Mouse (Mus musculus): ENCODE data around the gene Mdm2. TPM values are rescaled to one million over a fixed set of nuclear protein-coding genes. Genes with fewer than 3 reads are reported as not detected.
"Not testable (repeated sequence)": the region's sequence is repeated elsewhere in the genome, so short reads cannot be mapped to it uniquely, and the experiment has no call there.

The Mdm2 gene
- total RNA-seq (2014; fragmentation: Nextera tagmentation) (43.0 and 62.0 TPM in 2 replicates), total RNA-seq (2017) (45.3 and 47.9 TPM in 2 replicates)

DNA sequence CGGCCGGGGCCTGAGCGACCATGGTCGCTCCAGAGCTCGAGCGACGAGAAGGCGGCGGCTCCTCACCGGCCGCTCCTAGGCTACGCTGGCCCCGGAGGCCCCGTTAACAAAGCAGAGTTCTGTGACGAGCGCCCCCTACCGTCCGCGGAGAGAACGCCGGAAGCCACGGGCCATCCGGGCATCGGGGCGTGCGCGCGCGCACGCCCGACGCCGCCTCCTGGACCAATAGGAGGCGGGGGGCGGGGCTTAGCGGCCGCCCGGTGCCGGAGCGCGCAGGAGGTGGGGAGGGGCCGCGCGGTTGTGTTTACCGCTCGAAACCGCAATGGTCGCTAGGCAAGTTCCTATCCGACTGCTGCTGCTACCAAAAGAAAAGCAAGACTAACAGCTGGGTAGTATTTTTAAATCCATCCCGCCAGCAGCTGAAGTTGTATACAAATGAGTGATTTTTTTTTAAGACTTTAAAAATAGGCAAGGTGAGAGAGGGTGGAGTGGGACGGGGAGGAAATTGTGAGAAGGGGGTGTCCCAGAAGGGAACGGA lies at the start of gene Mdm2:
Mdm2 (minus strand) TSS at position 155 of the 538 bp plus-strand sequence.
- ATAC-seq (replicated peaks; ENCODE audit: poor library complexity, severe bottlenecking), result peak; percentile 80

- ATAC-seq (replicated peaks; ENCODE audit: poor library complexity, severe bottlenecking), result no peak
Observed at GRCm38 (mm10) chr10:117759844-117760630, 49.5 kb upstream of the Mdm2 start.

DNA sequence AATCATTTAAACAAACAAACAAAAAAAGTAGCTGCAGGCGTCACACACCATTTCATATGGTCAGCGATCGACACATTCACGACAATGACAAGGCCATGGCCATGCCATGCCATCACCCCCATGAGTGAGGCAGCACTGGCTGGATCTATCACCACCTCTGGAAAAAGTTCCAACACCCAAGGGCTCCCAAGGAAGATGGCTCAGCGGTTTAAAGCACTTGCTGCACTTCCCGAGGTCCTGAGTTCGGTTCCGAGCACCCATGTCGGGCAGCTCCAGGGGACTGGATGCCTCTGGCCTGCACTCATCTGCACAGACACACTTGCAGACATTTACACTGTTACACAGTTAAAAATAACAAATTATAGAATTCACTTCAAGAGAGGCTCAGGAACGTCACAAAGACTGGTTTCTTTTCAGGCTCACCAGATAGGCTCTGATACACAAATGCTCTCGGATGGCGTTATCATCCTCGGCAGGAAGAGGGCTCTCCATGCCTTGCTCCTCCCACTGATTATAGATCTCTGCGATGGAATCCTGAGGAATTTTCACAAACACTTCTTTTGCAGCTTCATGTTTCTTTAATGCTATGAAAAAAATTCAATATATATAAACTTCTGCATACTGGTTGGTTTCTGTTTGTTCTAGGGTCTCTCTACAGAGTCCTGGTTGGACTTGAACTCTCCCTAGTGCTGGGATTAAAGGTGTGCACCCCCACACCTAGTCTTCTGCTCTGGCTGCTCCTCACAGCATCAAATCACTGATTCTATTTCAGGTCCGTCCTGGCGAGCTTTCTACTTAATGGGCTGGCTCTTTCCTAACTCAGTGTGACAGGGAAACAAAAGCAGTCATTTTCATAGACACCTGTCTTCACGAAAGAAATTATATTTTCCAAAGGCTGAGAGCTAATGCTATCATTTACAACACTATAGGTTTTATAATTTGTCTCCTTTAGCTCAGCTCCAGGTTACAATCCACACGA lies 48.5 kb upstream of the Mdm2 start:
- no peak for ATAC-seq (replicated peaks; ENCODE audit: poor library complexity, severe bottlenecking)

GRCm38 (mm10) chr10:117758344-117758743 lies 47.8 kb upstream of the Mdm2 start:
- ATAC-seq (replicated peaks; ENCODE audit: poor library complexity, severe bottlenecking), result not testable (repeated sequence)

GRCm38 (mm10) chr10:117757796-117758342 lies 47.3 kb upstream of the Mdm2 start:
- ATAC-seq (replicated peaks; ENCODE audit: poor library complexity, severe bottlenecking), result no peak

DNA sequence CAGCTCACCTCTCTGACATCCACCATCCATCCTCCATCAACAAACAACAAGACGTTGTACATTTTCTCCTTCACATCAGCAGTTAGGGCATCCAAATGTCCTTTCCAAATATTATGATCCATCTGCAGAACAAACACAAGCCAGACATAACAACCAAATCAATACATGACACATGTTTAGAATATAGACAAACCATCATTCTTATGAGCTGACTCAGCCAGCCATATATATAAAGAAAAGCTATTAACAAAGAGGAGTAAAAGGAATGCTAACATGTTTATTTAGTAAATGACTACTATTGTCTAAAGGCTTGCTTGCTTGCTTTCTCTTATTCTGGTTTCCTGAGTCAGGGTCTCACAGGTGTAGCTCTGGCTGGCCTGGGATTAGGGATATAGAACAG lies 46.7 kb upstream of the Mdm2 start:
- ATAC-seq (replicated peaks; ENCODE audit: poor library complexity, severe bottlenecking), result no peak

DNA sequence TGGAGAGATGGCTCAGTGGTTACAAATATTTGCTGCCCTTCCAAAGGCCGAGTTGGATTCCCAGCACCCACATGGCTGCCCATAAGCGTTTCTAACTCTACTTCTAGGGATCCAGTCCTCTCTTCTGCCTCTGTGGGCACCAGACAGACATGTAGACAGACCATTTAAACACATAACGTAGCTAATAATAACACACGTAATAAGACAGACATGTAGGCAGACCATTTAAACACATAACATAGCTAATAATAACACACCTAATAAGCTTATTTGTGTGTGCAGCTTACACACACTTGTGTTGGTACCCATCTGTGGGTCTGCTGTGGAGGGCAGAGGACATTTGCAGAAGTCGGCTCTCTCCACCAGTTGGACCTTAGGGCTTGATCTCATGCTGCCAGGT lies 46.2 kb upstream of the Mdm2 start:
- ATAC-seq (replicated peaks; ENCODE audit: poor library complexity, severe bottlenecking), result no peak

DNA sequence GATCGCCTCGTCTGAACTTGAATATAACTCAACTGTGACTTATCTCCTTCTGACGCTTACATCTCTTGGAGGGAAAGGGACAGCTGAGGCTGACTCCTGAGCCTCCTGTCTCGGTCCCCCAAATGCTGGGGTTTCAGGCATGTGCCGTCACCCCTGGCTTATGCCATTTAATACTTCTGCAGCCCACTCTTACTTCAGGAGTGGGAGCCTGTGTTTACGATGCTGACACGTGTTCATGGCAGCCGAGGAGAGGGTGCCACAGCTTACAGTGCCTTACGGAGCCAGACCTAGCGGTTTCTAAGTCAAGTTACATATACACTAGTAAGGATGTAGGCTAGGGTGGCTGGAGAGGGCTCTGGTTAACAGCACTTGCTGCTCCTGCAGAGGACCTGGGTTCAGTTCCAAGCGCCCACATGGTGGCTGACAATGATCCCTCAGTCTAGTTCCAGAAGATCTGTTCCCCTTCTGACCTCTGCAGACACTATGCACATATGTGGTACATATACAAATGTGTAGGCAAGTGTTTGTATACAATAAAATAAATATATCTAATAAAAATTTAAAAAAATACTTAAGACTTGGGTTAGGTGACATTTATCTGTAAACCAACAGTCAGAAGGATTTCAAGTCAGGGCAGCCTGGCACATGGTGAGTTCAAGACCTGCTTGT lies 45.4 kb upstream of the Mdm2 start:
- ATAC-seq (replicated peaks; ENCODE audit: poor library complexity, severe bottlenecking), result no peak

DNA sequence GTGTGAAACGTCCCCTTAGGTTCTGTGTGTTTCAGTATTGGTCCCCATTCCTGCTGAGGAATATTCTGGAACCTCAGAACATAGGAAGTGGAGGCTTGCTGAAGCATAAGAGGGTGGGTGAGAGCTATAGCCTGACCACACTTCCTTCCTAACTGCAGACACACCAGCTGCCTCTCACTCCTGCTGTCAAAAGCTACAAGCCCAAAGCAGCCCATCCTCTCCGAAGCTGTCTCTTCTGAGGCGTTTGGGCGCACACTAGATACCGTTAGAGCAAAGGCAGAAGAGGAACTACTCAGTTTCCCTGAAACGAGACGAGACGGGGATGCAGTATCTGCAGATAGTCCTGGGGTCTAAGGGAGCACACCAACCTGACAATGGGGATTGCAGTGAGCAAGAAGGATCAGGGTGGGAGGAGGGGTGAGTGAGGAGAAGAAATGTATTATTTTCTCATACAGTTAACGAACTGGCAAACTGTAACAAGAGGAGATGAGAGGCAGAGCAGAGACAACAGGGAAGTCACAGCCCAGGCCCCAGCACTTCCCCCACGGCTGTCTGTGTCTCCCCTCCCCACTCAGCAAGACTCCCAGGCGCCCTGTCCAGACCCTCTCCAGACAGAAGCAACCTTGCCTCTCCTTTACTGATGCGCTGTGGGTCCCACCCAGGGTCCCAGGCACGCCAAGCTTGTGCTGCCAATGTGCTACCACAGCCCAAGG lies 44.7 kb upstream of the Mdm2 start:
- peak; percentile 94 for ATAC-seq (replicated peaks; ENCODE audit: poor library complexity, severe bottlenecking)

DNA sequence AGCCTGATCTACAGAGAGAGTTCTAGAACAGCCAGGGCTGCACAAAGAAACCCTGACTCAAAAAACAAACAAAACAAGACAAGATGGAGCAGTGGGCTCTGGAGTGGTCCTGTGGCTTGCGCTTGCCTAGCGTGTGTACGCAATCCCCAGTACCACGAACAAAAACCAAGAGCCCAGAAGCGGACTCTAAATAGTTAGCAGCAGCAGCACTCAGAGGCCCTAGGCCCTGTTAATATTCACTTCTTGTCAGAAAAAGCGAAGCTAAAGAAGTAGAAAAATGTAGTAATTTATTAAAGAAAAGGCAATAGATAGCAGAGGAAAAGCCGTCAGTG lies 44.0 kb upstream of the Mdm2 start:
- no peak for ATAC-seq (replicated peaks; ENCODE audit: poor library complexity, severe bottlenecking)

DNA sequence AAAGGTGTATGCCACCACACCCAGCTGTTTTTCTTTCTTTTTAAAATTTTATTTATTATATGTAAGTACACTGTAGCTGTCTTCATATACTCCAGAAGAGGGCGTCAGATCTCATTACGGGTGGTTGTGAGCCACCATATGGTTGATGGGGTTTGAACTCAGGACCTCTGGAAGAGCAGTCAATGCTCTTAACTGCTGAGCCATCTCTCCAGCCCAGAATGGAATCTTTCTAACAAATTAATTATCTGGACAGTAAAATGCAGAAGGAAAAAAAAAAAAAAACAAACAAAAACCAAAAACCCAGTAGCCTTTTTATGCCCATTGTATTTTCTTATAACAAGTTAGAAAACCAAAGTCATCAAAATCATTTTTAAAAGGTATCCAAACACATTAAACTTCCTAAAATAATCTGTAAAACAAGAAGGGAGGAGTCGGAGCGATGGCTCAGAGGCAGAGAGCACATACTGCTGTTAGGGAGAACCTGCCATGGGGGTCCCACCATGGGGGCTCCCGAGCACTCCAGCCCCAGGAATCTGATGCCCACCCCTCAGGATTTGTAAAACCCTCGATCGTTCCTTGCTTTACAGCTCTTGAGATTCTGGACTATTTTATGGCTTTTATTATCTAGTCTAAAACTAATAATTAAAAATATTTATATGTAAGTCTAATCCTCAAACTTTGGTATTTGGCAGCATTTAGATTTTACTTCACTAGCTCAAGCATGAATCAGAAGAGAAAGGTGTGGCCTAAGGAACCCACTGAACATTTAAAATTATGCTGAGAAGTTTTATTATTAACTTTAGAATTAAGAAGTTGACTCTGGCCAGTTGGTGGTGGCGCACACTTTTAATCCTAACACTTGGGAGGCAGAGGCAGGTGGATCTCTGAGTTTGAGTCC lies 43.4 kb upstream of the Mdm2 start:
- ATAC-seq (replicated peaks; ENCODE audit: poor library complexity, severe bottlenecking), result no peak

GRCm38 (mm10) chr10:117752851-117753647 lies 42.5 kb upstream of the Mdm2 start:
- ATAC-seq (replicated peaks; ENCODE audit: poor library complexity, severe bottlenecking), result no peak

DNA sequence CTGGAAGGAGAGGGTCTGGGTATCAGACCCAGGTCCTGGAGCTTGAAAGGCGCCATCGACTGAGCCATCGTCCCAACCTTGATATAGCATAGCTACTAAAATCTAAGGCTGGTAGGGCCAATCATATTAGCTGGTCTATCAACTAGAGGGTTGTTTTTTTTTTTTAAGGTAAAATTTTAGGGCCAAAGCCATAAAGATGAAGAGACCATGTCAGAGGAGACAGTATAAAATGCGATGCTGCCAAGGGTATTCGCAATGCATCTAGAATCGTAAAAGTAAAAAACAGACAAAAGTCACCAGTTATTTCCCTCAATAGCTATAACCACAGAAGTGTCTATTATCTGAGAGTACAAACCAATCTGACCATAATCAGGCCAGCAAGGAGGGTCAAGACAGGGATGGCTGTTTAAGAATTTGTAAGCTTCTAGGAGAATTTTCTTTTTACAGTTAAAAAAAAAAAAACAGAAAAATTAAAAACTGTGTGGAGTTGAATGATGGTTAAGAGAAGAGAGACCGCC lies 41.8 kb upstream of the Mdm2 start:
- ATAC-seq (replicated peaks; ENCODE audit: poor library complexity, severe bottlenecking), result no peak

- ATAC-seq (replicated peaks; ENCODE audit: poor library complexity, severe bottlenecking), result no peak
Observed at GRCm38 (mm10) chr10:117751744-117752143, 41.2 kb upstream of the Mdm2 start.

GRCm38 (mm10) chr10:117751282-117751610 lies 40.7 kb upstream of the Mdm2 start:
- ATAC-seq (replicated peaks; ENCODE audit: poor library complexity, severe bottlenecking), result no peak

DNA sequence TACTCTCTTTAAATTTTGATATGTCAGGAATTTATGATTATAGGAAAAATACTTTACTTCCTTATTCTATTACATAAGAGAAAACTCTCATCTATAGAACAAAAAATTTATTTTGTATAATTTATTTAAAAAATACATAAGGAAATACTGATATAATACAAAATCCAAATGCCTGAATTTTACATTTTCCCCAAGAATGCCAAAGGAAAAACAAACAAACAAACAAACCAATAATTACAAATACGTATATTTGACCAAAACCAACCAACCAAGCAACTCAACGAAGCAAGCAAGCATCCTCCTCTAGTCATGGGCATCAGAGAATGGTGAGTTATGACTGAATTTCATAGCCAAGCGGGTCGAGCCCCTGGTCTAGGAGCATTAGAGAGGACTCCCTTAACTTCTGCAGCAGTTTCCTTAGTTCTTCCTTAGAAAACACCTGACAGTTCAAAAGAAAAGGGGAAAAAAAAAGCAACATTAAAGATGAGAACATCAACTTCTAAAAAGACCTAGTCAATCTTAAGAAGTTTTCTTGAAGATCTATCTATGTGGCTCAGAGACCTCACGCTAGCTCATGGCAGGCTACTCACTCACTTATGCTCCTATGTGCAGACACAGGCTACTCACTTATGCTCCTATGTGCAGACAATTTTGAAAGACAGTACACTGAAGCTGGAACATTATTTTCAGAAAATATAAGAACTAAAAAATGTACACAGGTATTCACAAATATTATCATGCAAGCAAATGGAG lies 40.1 kb upstream of the Mdm2 start:
- no peak for ATAC-seq (replicated peaks; ENCODE audit: poor library complexity, severe bottlenecking)

DNA sequence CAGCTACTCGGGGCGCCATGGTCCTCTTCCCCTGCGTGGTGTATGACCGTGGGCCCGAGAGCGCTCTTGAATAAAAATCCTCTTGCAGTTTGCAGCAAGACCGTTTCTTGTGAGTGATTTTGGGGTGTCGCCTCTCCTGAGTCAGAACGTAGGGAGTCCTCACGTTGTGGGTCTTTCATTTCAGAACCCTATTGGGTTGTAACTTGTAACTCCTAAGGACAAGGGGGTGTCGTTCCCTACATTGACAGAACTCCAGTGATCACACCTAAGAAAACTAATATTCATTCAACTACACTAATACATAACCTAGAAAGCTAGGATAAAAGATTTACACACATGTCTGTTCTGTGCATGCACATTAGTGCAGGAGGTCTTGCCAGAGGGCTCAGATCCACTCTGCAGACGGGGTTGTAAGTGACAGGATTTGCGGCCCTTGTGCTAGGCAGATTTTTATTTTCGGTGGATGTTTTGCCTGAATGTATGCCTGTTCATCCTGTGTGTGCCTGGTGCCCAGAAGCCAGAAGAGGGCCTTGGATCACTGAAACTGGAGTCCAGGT lies 39.3 kb upstream of the Mdm2 start:
- ATAC-seq (replicated peaks; ENCODE audit: poor library complexity, severe bottlenecking), result no peak

All from granulocyte monocyte progenitor cell, adult 5-6 weeks (primary cell).